Mouse (Mus musculus): ENCODE results near the gene Ehf.

The Ehf gene

DNA sequence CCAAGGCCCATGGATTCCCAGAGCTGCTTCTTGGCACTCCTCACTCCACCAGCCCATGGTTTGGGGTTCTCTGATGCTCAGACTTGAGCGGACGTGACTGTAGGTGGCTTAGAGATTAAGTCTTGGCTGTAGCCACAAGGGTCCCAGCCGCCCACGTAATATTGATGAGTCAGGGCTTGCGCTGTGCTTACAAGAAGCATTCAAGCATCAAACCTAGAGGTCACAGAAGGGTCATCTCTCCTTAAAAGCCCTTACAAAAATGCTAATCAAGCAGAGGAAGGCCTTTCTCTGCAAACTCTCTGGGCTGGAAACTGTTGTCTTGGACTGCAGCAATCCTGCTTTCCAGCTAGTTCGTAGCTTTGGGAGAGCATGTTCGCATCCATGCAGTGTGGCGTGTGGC lies 88.2 kb downstream of the Ehf start:
- no peak for DNase-seq (ENCODE audit: low read depth, low spot score)

GRCm38 (mm10) chr2:103213547-103213946 lies 89.5 kb downstream of the Ehf start:
- DNase-seq (ENCODE audit: low read depth, low spot score), result no peak
